22 mouse cellular contexts compared by ENCODE assay signal in genomic region chr7:27324161-27324560, GRCm38 (mm10). TPM values are rescaled to one million over a fixed set of nuclear protein-coding genes. Genes with fewer than 3 reads are reported as not detected.
"Had no signal": no experiment of that assay in that cellular context is flagged by ENCODE, and none has a peak within 500 bp of the region (broad histone marks: within the 10 kb centered on the region; RNA-seq: fewer than 3 reads in every experiment).

No protein-coding gene starts in this region.

- H3K4me2 ChIP-seq: neural tube, embryonic 13.5 days; neural tube, embryonic 15.5 days; stomach, embryonic 15.5 days had no signal

- H3K4me3 ChIP-seq: neural tube, embryonic 12.5 days; neural tube, embryonic 13.5 days; neural tube, embryonic 15.5 days; stomach, embryonic 15.5 days had no signal

- DNase-seq: retina, postnatal 1 day; right cerebral cortex, adult 18-20 months; right cerebral cortex, postnatal 14 days; right cerebral cortex, postnatal 25 days; right cerebral cortex, postnatal 4 days; spleen, adult 18-20 months; thymus, adult 18-20 months; thymus, adult 2 months; thymus, postnatal 14 days; thymus, postnatal 25 days; thymus, postnatal 36 days; thymus, postnatal 4 days had no signal

- H3K9me3 ChIP-seq: neural tube, embryonic 12.5 days; neural tube, embryonic 13.5 days; neural tube, embryonic 15.5 days; stomach, embryonic 15.5 days had no signal

- H3K27ac ChIP-seq: neural tube, embryonic 12.5 days; neural tube, embryonic 13.5 days; neural tube, embryonic 15.5 days; stomach, embryonic 15.5 days; stomach, postnatal 0 days had no signal

- H3K36me3 ChIP-seq: neural tube, embryonic 12.5 days; neural tube, embryonic 13.5 days; neural tube, embryonic 15.5 days had no signal

- H3K9ac ChIP-seq: neural tube, embryonic 12.5 days; neural tube, embryonic 15.5 days; stomach, embryonic 15.5 days had no signal

RNA-seq across cellular contexts. Expression of gene Ltbp4, which starts 13.3 kb away (rescaled TPM):
- total RNA-seq: neutrophil, adult 5-6 weeks had no signal

RNA-seq across cellular contexts. Expression of gene Gm20479, which starts 33.1 kb away (rescaled TPM):
- total RNA-seq: neutrophil, adult 5-6 weeks had no signal
- polyA plus RNA-seq: neural tube, embryonic 11.5 days; neural tube, embryonic 12.5 days; neural tube, embryonic 13.5 days; neural tube, embryonic 14.5 days; neural tube, embryonic 15.5 days; small intestine, adult 2 months; thymus, adult 2 months; thymus, postnatal 0 days had no signal
